In genomic region chr4:122974976-122975520, GRCm38 (mm10) we compare ENCODE assay signal across 20 mouse cellular contexts. TPM values are rescaled to one million over a fixed set of nuclear protein-coding genes. Genes with fewer than 3 reads are reported as not detected.
DNase-seq lines count a peak whose midpoint lies in the region; ATAC-seq lines count a peak whose summit lies in the region.
"Had no signal": no experiment of that assay in that cellular context is flagged by ENCODE, and none has a peak within 500 bp of the region (broad histone marks: within the 10 kb centered on the region; RNA-seq: fewer than 3 reads in every experiment).

No protein-coding gene starts in this region.

- no peaks in the 10 kb centered on the region for H3K36me3 ChIP-seq in kidney, embryonic 15.5 days
- H3K36me3 ChIP-seq: embryonic facial prominence, embryonic 10.5 days; heart, embryonic 15.5 days; hindbrain, embryonic 10.5 days had no signal

- H3K4me3 ChIP-seq in kidney, embryonic 15.5 days (replicated peaks) = no peak overlapping the region
- H3K4me3 ChIP-seq: embryonic facial prominence, embryonic 10.5 days; forebrain, embryonic 13.5 days; heart, adult 2 months; heart, embryonic 15.5 days; hindbrain, embryonic 10.5 days had no signal

- peak; percentile 77; the same call in 1 of the 2 replicates for ATAC-seq in kidney, embryonic 15.5 days (replicated peaks; ENCODE audit: low FRiP score)
- ATAC-seq: forebrain, embryonic 13.5 days; forebrain, postnatal 0 days had no signal

- H3K27ac ChIP-seq in kidney, embryonic 15.5 days = no peak overlapping the region
- H3K27ac ChIP-seq: embryonic facial prominence, embryonic 10.5 days; forebrain, embryonic 13.5 days; heart, adult 2 months; heart, embryonic 15.5 days; hindbrain, embryonic 10.5 days had no signal

- H3K9ac ChIP-seq in kidney, embryonic 15.5 days = no peak overlapping the region
- H3K9ac ChIP-seq: forebrain, embryonic 13.5 days; forebrain, postnatal 0 days; heart, embryonic 15.5 days had no signal

- H3K9me3 ChIP-seq in kidney, embryonic 15.5 days (replicated peaks) = no peaks in the 10 kb centered on the region
- H3K9me3 ChIP-seq: embryonic facial prominence, embryonic 10.5 days; forebrain, embryonic 13.5 days; heart, embryonic 15.5 days; hindbrain, embryonic 10.5 days had no signal

- peak; percentile 49 to 71 for DNase-seq in kidney, adult 8-10 months
- no peak for DNase-seq in kidney, postnatal 4 days
- peak; percentile 33 to 64 for DNase-seq in kidney, postnatal 25 days
- DNase-seq in right cerebral cortex, postnatal 25 days = no peak
- DNase-seq in ovary, adult 18-20 months (ENCODE audit: low spot score) = no peak
- no peak for DNase-seq in lung, postnatal 10 days
- DNase-seq: adrenal gland, adult 8-10 months; adrenal gland, postnatal 36 days; cerebellum, adult 2 months; cerebellum, postnatal 10 days; forebrain, postnatal 0 days; gastrocnemius, postnatal 14 days; heart, adult 2 months; heart, postnatal 14 days had no signal

- H3K4me1 ChIP-seq in kidney, embryonic 15.5 days = peaks cover 7% of the 10 kb centered on the region; the same call in 1 of the 2 replicates
- H3K4me1 ChIP-seq: embryonic facial prominence, embryonic 10.5 days; forebrain, embryonic 13.5 days; heart, embryonic 15.5 days; hindbrain, embryonic 10.5 days had no signal

- no peak overlapping the region for H3K4me2 ChIP-seq in kidney, embryonic 15.5 days
- H3K4me2 ChIP-seq: forebrain, embryonic 13.5 days; heart, embryonic 11.5 days; heart, embryonic 15.5 days had no signal

- H3K27me3 ChIP-seq in kidney, embryonic 15.5 days = 0 out of 2 replicates have a peak, but pooled peaks cover 2% of the 10 kb centered on the region
- H3K27me3 ChIP-seq: forebrain, embryonic 13.5 days had no signal

- WGBS in kidney, embryonic 15.5 days = 45% methylated on average over 5 of the region's 5 CpGs

RNA-seq across cellular contexts. Expression of gene Mfsd2a, which starts 14.1 kb away (rescaled TPM):
- 3.3 and 4.0 TPM in 2 replicates for polyA plus RNA-seq in kidney, embryonic 15.5 days (2015; fragmentation: Nextera tagmentation; extraction: Ambion mirVana)

RNA-seq across cellular contexts. Expression of gene Mycl, which starts 20.4 kb away (rescaled TPM):
- 7.8 and 8.1 TPM in 2 replicates for polyA plus RNA-seq in kidney, embryonic 15.5 days (2015; fragmentation: Nextera tagmentation; extraction: Ambion mirVana)

RNA-seq across cellular contexts. Expression of gene Trit1, which starts 41.3 kb away (rescaled TPM):
- polyA plus RNA-seq in kidney, embryonic 15.5 days (2015; fragmentation: Nextera tagmentation; extraction: Ambion mirVana) = 17.8 and 18.7 TPM in 2 replicates

Comparison
In these comparisons a context has a peak if more than half of its experiments do, and no peak if none do; other contexts are left out.
1. DNase-seq: peak in kidney, adult 8-10 months (2 of 2) and kidney, postnatal 25 days (2 of 2); none in kidney, postnatal 4 days (0 of 2), right cerebral cortex, postnatal 25 days (single experiment), ovary, adult 18-20 months (single experiment) and lung, postnatal 10 days (single experiment).